Mouse (Mus musculus): ENCODE results near the gene Dcun1d2. TPM values are rescaled to one million over a fixed set of nuclear protein-coding genes. Genes with fewer than 3 reads are reported as not detected.

The Dcun1d2 gene
- total and polyA plus RNA-seq, 3 experiments, result 13.2 to 14.9 (median 14.7) TPM

- no peaks in the 10 kb centered on the region for H3K79me2 ChIP-seq (replicated peaks; ENCODE audit: control insufficient read depth, extremely low read depth, insufficient read depth, poor library complexity, severe bottlenecking)
- peak overlapping the region in 1 of 3 experiments; percentile 10 for H3K4me3 ChIP-seq (replicated peaks in 1 of 3; ENCODE audit: low read depth in 2 of 3, low read length in 2 of 3, poor library complexity in 1 of 3)
- TF ChIP-seq NELFE (IDR thresholded peaks at IDR 0.05; ENCODE audit: low read depth, low read length) (no peak), MEF2A (IDR thresholded peaks at IDR 0.05; ENCODE audit: borderline replicate concordance, low read depth, low read length) (no peak), ZC3H11A (IDR thresholded peaks at IDR 0.05; ENCODE audit: low read depth, low read length) (no peak), BHLHE40 (IDR thresholded peaks at IDR 0.05; ENCODE audit: low read depth, low read length) (no peak), EP300 (IDR thresholded peaks at IDR 0.05; ENCODE audit: low read length) (no peak), ELF1 (IDR thresholded peaks at IDR 0.05; ENCODE audit: low read depth, low read length) (no peak), ZKSCAN1 (IDR thresholded peaks at IDR 0.05; ENCODE audit: borderline replicate concordance, low read depth, low read length) (no peak), TCF12 (IDR thresholded peaks at IDR 0.05; ENCODE audit: low read depth, low read length) (no peak), ETS1 (conservative IDR thresholded peaks at IDR 0.05; ENCODE audit: low read depth, low read length) (no peak), MAX (IDR thresholded peaks at IDR 0.05; ENCODE audit: low read length) (no peak), JUN (IDR thresholded peaks at IDR 0.05; ENCODE audit: insufficient read depth, low read depth, low read length) (no peak), KAT2A (IDR thresholded peaks at IDR 0.05; ENCODE audit: insufficient replicate concordance, low read length) (no peak), POLR2AphosphoS2 (IDR thresholded peaks at IDR 0.05; ENCODE audit: low read depth, low read length) (no peak), CHD1 (IDR thresholded peaks at IDR 0.05; ENCODE audit: low read depth, low read length) (no peak), HCFC1 (IDR thresholded peaks at IDR 0.05; ENCODE audit: low read depth, low read length) (no peak)
- no peak overlapping the region for H3K27ac ChIP-seq (ENCODE audit: insufficient read depth, low read depth)
- no peak overlapping the region for H3K9ac ChIP-seq (ENCODE audit: insufficient read depth, low read depth)
- peaks cover 77% of the 10 kb centered on the region for H3K27me3 ChIP-seq (replicated peaks)
- H3K4me1 ChIP-seq (ENCODE audit: control insufficient read depth in 1 of 2, insufficient read depth in 2 of 2), result peaks cover 5 to 6% of the 10 kb centered on the region in 2 experiments; a peak in 2 of 4 replicates
- no peaks in the 10 kb centered on the region for H3K9me3 ChIP-seq (replicated peaks; ENCODE audit: low read length)
- dilution Hi-C loops (cut with MboI; ENCODE audit: extremely low pct_ligation_motif_present, extremely low pct_unique_long_range_greater_than_20kb, low sequenced_read_pairs) (no loop called here), in situ Hi-C loops (cut with MboI; ENCODE audit: low pct_ligation_motif_present, low pct_unique_long_range_greater_than_20kb, low sequenced_read_pairs) (no loop called here)
- H3K4me2 ChIP-seq (ENCODE audit: insufficient read depth, low read depth, poor library complexity, severe bottlenecking), result no peak overlapping the region
- H3K36me3 ChIP-seq (replicated peaks in 1 of 2; ENCODE audit: control insufficient read depth in 1 of 2, insufficient read depth in 1 of 2, low read length in 1 of 2), result no peaks in the 10 kb centered on the region
- DNase-seq (ENCODE audit: extremely low read depth), result no peak
Observed at GRCm38 (mm10) chr8:13240055-13240454, 47.9 kb downstream of the Dcun1d2 start.

GRCm38 (mm10) chr8:13234803-13235202 lies 53.1 kb downstream of the Dcun1d2 start:
- TF ChIP-seq EP300 (IDR thresholded peaks at IDR 0.05; ENCODE audit: low read length) (no peak), E2F4 (IDR thresholded peaks at IDR 0.05; ENCODE audit: insufficient replicate concordance, low read depth, low read length) (no peak), JUN (IDR thresholded peaks at IDR 0.05; ENCODE audit: insufficient read depth, low read depth, low read length) (no peak), RCOR1 (conservative IDR thresholded peaks at IDR 0.05; ENCODE audit: low read depth, low read length) (no peak), PAX5 (IDR thresholded peaks at IDR 0.05; ENCODE audit: low read length) (no peak), MAX (IDR thresholded peaks at IDR 0.05; ENCODE audit: low read length) (no peak), CTCF (conservative IDR thresholded peaks at IDR 0.05 in 1 of 2, IDR thresholded peaks at IDR 0.05 in 1 of 2; ENCODE audit: low read depth in 2 of 2, low read length in 2 of 2) (no peak), IRF4 (IDR thresholded peaks at IDR 0.05; ENCODE audit: low read depth, low read length) (no peak)
- peaks cover 76% of the 10 kb centered on the region for H3K27me3 ChIP-seq (replicated peaks)
- dilution Hi-C loops (cut with MboI; ENCODE audit: extremely low pct_ligation_motif_present, extremely low pct_unique_long_range_greater_than_20kb, low sequenced_read_pairs), result no loop called here
- H3K79me2 ChIP-seq (replicated peaks; ENCODE audit: control insufficient read depth, extremely low read depth, insufficient read depth, poor library complexity, severe bottlenecking), result no peaks in the 10 kb centered on the region
- H3K27ac ChIP-seq (ENCODE audit: insufficient read depth, low read depth), result no peak overlapping the region
- H3K9me3 ChIP-seq (replicated peaks; ENCODE audit: low read length), result no peaks in the 10 kb centered on the region
- no peak overlapping the region for H3K9ac ChIP-seq (ENCODE audit: insufficient read depth, low read depth)
- H3K4me2 ChIP-seq (ENCODE audit: insufficient read depth, low read depth, poor library complexity, severe bottlenecking), result no peak overlapping the region
- no peaks in the 10 kb centered on the region for H3K36me3 ChIP-seq (replicated peaks in 1 of 2; ENCODE audit: control insufficient read depth in 1 of 2, insufficient read depth in 1 of 2, low read length in 1 of 2)
- no peak for DNase-seq (ENCODE audit: extremely low read depth)
- peaks cover 4 to 5% of the 10 kb centered on the region in 2 experiments; a peak in 3 of 4 replicates for H3K4me1 ChIP-seq (ENCODE audit: control insufficient read depth in 1 of 2, insufficient read depth in 2 of 2)
- H3K4me3 ChIP-seq (replicated peaks in 1 of 3; ENCODE audit: low read depth in 2 of 3, low read length in 2 of 3, poor library complexity in 1 of 3), result peak overlapping the region in 1 of 3 experiments; percentile 26
- in situ Hi-C loops (cut with MboI; ENCODE audit: low pct_ligation_motif_present, low pct_unique_long_range_greater_than_20kb, low sequenced_read_pairs), result no loop called here
